Mouse (Mus musculus) Muller cell, postnatal 12 days (primary cell): ENCODE data around the gene Pdss2.

Source experiments
- DNase-seq: peaks from one replicate; pipeline ENCODE4 v3.0.0-alpha.2; 2015; ENCODE audit errors: inconsistent ontology term

The Pdss2 gene

DNA sequence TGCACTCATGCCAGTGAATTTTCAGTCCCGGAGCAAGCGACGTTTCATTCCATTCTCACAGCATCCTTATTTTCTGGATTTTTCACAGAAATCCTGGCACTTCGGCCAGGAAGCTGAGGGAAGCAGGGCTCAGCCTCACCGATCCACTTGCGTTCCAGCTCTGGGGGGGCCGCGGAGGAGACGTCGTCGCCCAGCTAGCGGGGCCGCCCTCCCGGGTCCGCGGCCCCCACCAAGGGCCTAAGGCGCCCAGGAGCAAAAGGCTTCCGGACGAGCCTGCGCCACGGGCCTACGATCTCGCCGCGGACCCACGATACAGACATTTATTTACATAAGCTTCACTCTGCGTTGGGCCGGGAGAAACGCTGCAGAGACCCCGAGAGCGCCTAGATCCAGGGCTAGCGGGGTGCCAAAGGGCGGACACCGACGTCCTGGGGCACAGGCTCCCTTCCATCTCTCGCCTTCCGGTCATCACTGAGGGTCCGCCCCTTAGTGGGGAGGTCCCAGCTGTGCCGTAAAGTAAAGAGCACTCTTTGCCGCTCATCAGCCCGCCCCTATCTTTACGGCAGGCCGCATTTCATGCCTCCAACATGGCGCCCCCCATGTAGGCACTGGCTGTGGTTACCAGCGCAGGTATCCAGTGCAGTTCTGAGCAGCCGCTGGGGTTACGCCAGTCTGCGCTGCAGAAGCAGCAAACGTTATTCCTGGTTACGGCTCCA is at the start of gene Pdss2:
Pdss2 (plus strand) TSS at position 577 of the 716 bp plus-strand sequence.
- peak; percentile 97 for DNase-seq

GRCm38 (mm10) chr10:43172066-43172465 is 49.2 kb upstream of the Pdss2 start:
- DNase-seq = peak; percentile 45

DNA sequence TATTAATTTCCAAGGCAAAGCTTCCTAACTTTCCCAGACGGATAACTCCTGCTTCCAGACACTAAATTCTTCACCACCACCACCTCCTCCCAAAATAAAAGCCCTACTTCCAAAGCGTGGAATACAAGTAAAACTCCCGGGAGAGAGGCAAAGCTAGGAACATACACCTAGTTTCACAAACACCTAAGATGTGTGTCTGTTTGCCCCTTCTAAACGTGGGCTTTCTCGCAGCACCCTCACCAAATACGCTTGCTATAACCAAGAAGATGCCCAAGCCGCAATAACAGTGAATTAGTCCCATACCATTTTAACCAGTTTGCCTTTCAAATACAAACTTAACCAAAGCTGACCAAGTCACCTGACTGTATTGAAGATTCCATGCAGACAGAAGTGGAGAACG is 48.7 kb upstream of the Pdss2 start:
- DNase-seq = no peak

DNA sequence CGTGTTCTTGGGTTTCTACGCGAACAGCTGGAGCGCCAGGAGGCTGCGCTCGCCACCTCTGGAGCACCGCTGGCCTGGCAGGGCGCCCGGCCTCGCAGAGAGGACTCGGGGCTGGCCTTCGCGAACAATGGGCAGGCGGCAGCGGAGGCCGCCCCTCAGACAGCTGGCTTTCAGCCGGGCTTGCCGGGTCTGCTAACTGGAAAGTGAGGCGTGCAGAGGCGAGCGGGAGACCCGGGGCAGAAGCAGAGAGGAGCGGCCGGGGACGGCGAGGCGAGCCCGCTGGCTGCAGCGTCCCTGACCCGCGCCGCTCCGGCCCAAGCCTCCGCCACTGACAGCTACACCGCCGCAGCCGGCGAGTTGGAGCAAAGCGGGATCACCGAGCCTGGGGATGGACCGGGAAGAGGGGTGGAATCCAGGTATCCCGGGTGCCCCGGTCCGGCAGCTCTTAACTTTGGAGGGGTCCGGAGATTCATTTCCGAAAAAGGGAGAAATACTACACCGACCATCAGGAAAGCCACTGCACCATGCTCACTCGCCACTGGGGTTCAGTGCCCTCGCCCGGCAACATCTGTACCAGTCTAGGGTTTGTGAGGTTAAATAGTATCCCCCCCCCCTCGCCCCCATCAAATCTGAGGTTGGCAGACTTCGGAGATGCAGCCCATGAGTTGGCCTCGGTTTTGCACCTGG is 48.0 kb upstream of the Pdss2 start:
- DNase-seq = peak; percentile 53

GRCm38 (mm10) chr10:43173828-43174325 is 47.4 kb upstream of the Pdss2 start:
- DNase-seq = peak; percentile 50

DNA sequence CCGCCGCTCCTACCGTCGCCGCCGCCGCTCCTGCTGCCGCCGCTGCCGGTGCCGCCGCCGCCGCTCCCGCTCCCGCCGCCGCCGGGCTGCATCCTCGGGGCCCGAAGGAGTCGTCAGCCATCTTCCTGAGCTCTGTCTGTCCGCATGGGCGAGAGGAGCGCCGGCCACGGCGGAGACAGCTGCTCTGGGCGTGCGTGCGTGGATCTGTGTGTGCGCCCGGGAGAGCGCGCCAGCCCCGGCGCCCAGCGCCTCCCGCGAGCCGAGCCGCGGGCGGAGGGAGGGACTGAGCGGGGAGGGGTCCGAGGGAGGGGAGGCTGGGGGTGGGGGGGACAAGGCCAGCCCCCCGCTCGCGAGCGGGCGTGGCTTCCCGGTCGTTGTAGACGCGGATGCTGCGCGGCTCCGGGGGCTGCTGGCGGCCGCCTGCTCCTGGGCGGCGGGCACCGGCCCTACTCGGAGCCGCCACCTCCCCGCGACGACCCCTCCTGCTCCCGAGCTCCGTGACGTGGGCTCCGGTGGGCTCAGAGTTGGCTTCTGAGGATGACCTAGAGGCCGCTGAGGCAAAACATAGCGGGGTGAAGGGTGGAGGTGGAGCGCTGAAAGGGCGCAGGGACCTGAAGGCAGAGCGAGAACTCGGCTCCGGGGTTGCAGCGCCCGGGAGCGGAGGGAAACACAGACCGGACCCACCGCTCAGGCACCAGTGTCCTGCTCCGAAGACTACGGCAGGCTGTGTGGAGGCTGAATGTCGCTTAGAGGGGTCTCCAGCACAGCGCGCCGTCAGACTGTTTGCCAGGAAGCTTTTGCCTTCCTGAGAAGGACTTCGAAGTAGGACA is 46.7 kb upstream of the Pdss2 start, which contains the start of the genes Sobp and 9030612E09Rik:
Sobp (minus strand) TSS at position 205 of the 830 bp plus-strand sequence.
9030612E09Rik (plus strand) TSS at position 379 of the 830 bp plus-strand sequence.
- DNase-seq = peak; percentile 84

DNA sequence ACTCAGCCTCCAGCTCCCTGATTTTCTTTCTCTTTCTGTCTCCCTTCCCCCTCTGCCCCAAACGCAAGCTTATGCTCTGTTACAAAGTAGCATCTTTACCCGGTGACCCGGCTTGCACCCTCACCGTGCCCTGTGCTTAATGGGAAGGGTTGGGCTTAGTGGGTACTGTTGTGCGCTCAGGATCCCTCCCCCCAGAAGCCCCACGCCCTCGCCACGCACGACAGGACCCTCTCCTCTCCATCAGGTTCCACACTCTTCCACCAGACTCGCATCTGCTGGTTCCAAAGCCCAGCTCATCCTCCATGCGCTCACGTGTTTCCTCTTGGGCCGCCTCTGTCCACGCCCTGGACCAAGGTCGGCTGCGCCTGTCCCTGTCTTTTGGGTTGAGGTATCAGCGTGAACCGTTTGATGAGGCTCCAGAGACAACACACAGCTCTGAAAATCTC is 46.1 kb upstream of the Pdss2 start:
- no peak for DNase-seq

DNA sequence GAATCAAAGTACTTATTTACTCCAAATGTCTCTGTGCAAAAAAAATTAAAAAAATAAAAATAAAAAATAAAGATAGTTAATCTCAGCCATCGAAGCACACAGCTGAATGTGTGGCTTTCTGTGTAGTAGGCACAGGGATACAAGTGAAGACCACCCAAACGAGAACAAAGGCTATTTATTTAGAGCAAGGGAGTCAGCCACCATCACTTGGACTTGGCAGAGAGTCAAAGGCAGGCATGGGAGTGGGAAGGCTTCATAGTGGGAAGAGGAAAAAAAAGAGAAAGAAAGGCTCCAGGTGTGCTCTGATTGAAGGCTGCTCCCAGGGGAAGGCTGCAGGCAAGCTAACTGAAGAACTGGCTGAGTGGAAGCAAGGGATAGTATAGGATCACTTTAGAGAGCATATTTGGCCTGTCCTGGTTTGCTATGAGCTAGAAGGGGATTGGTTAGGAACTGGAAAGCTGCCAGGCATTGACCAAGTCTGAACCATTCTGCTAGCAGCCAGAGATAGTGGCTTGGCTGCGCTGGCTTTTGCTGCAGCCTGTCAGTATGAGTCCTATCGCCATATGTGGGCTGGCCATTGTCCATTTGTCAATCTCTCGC is 40.9 kb upstream of the Pdss2 start:
- peak; percentile 72 for DNase-seq

- no peak for DNase-seq
These were observed 21.1 kb upstream of the Pdss2 start for GRCm38 (mm10) chr10:43200206-43200605.

DNA sequence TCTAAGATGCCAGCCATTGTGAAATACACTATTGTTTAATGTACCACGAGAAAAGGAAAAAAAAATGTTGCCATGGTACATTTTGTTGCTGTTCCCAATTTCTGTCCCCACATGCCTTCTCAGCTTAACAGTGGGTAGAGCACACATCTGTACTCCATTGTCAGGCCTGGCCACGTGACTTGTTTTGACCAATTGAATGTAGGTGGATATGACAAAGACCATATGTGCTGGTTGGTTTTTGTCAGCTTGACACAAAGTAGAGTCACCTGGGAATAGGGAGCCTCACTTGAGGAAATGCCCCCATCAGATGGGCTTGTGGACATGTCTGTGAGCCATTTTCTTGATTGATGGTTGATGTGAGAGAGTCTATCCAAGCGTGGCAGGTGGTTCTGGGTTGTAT is 17.4 kb upstream of the Pdss2 start:
- DNase-seq = no peak

GRCm38 (mm10) chr10:43211866-43212265 is 9.4 kb upstream of the Pdss2 start:
- DNase-seq = no peak

- peak; percentile 7 for DNase-seq
These were observed 3.9 kb upstream of the Pdss2 start for GRCm38 (mm10) chr10:43217361-43217900.

- DNase-seq = no peak
These were observed 807 bp upstream of the Pdss2 start for GRCm38 (mm10) chr10:43220479-43220878.

DNA sequence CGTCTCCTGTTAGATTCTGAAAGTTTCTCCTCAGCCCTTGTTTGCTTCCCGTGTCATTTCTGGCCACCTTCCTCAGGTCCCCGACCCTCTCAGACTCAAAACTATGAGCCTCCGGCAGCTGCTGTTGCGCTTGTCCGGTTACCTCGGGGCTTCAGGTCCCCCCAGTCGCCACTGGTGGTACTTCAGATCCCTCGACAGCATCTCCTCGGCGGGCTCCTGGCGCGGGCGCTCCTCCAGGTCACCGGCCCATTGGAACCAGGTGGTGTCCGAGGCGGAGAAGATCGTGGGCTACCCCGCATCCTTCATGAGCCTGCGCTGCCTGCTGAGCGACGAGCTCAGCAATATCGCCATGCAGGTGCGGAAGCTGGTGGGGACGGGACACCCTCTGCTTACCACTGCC is 373 bp downstream of the Pdss2 start:
- no peak for DNase-seq

DNA sequence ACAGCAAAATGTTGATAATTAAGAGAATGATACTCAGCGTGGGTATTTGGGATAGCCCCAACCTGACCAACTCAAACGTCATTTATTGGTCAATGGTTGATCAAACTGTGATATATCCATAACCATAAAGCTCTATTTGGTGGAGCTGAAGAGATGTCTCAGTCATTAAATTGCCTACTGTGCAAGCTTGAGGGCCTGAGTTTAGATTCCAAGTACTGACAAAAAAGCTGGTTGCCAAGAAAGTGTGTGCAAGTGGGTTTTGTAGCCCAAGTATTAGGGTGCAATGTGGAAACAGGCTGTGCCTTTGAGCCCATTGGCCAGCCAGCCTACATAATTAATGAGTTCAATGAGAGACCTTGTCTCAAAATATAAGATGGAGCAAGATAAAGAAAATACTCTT is 2.1 kb downstream of the Pdss2 start:
- no peak for DNase-seq

DNA sequence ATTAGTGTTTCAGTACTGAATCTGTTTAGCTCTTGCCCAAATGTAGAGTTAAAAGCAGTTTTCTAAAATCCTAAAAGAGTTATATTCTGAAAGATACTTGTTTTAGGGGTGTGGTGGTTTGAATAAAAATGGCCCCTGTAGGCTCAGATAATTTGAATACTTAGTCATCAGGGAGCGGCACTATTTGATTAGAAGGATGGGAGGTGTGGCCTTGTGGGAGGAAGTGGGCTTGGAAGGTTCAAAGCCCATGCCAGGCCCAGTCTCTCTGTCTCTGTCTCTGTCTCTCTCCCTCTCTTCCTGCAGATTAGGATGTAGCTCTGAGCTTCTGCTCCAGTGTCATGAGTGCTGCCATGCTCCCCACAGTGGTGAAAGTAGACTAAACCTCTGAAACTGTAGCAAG is 5.1 kb downstream of the Pdss2 start:
- no peak for DNase-seq

GRCm38 (mm10) chr10:43229236-43229635 is 8.0 kb downstream of the Pdss2 start:
- no peak for DNase-seq

- DNase-seq = no peak
These were observed 13.2 kb downstream of the Pdss2 start for GRCm38 (mm10) chr10:43234522-43234921.

DNA sequence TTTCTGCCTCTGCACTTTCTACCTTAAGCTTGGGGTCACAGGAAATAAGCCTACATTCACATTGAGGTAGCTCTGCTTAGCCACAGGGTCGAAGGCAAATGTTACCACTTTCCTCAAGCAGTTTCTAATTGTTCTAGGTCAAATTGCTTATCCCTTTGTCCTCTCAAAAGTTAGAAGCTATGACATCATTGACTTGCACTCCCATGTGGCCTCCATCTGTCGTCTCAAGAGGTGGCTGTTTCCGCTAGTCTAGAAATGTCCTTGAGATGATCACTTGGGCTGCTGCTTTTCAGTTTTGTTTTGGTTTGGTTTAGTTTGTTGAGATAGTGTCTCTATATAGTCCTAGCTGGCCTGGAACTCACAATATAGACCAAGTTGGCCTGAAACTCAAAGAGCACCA is 13.7 kb downstream of the Pdss2 start:
- DNase-seq = no peak

GRCm38 (mm10) chr10:43235758-43236669 is 14.7 kb downstream of the Pdss2 start:
- no peak for DNase-seq
